7 mouse cellular contexts compared by ENCODE assay signal in genomic region chr2:131179246-131179886, GRCm38 (mm10). TPM values are rescaled to one million over a fixed set of nuclear protein-coding genes. Genes with fewer than 3 reads are reported as not detected.
DNase-seq lines count a peak whose midpoint lies in the region; ATAC-seq and TF ChIP-seq lines count a peak whose summit lies in the region.

No protein-coding gene starts in this region.

- peaks cover 35% of the 10 kb centered on the region for H3K4me1 ChIP-seq in intestine, embryonic 15.5 days (replicated peaks)
- H3K4me1 ChIP-seq in limb, embryonic 12.5 days (replicated peaks) = peaks cover 34% of the 10 kb centered on the region
- peaks cover 40% of the 10 kb centered on the region for H3K4me1 ChIP-seq in midbrain, embryonic 12.5 days
- H3K4me1 ChIP-seq in small intestine, adult 2 months (ENCODE audit: control insufficient read depth, insufficient read depth, insufficient read length, low read length) = peaks cover 26% of the 10 kb centered on the region

- H3K4me3 ChIP-seq in intestine, embryonic 15.5 days (replicated peaks) = peak overlapping the region; percentile 80
- H3K4me3 ChIP-seq in limb, embryonic 12.5 days (replicated peaks) = peak overlapping the region; percentile 84
- H3K4me3 ChIP-seq in midbrain, embryonic 12.5 days = peak overlapping the region; percentile 82
- H3K4me3 ChIP-seq in small intestine, adult 2 months (ENCODE audit: low read depth, low read length) = peak overlapping the region; percentile 92

- TF ChIP-seq POLR2A in small intestine, adult 2 months (IDR thresholded peaks at IDR 0.05; ENCODE audit: low read depth, low read length) = peak; percentile 40; the same call in 1 of the 2 replicates

- no peaks in the 10 kb centered on the region for H3K27me3 ChIP-seq in intestine, embryonic 15.5 days (replicated peaks)
- 0 out of 2 replicates have a peak, but pooled peaks cover under 1% of the 10 kb centered on the region for H3K27me3 ChIP-seq in limb, embryonic 12.5 days
- no peaks in the 10 kb centered on the region for H3K27me3 ChIP-seq in midbrain, embryonic 12.5 days
- H3K27me3 ChIP-seq in small intestine, adult 2 months (ENCODE audit: control insufficient read depth, insufficient read depth, low read length) = no peaks in the 10 kb centered on the region

- H3K4me2 ChIP-seq in intestine, embryonic 15.5 days (replicated peaks) = peak overlapping the region; percentile 97
- H3K4me2 ChIP-seq in limb, embryonic 12.5 days = peak overlapping the region; percentile 97
- H3K4me2 ChIP-seq in midbrain, embryonic 12.5 days (replicated peaks) = peak overlapping the region; percentile 96

- peak; percentile 48 to 58 for DNase-seq in adrenal gland, adult 18-20 months (ENCODE audit: low spot score in 2 of 2)
- DNase-seq in embryo, embryonic 10 days (ENCODE audit: low spot score) = peak; percentile 81
- peak; percentile 64 for DNase-seq in gastrocnemius, postnatal 14 days

- 0 out of 2 replicates have a peak, but pooled peaks cover 2% of the 10 kb centered on the region for H3K36me3 ChIP-seq in intestine, embryonic 15.5 days
- peaks cover 20% of the 10 kb centered on the region; the same call in 1 of the 2 replicates for H3K36me3 ChIP-seq in limb, embryonic 12.5 days
- H3K36me3 ChIP-seq in midbrain, embryonic 12.5 days = peaks cover 18% of the 10 kb centered on the region
- H3K36me3 ChIP-seq in small intestine, adult 2 months (ENCODE audit: control insufficient read depth, insufficient read depth, low read length) = peaks cover 3% of the 10 kb centered on the region; the same call in 1 of the 2 replicates

- peak overlapping the region; percentile 92 for H3K27ac ChIP-seq in intestine, embryonic 15.5 days
- H3K27ac ChIP-seq in limb, embryonic 12.5 days = peak overlapping the region; percentile 84
- H3K27ac ChIP-seq in midbrain, embryonic 12.5 days (replicated peaks) = peak overlapping the region; percentile 88
- peak overlapping the region; percentile 85 for H3K27ac ChIP-seq in small intestine, adult 2 months (ENCODE audit: insufficient read depth, low read depth, low read length)

- ATAC-seq in intestine, embryonic 15.5 days = peak; percentile 66
- ATAC-seq in limb, embryonic 12.5 days (ENCODE audit: insufficient number of reproducible peaks, insufficient read depth, low FRiP score, low TSS enrichment, low read depth) = peak; percentile 56; the same call in 1 of the 2 replicates
- peak; percentile 50 for ATAC-seq in midbrain, embryonic 12.5 days (ENCODE audit: low FRiP score, low read depth)

- TF ChIP-seq CTCF in small intestine, adult 2 months (IDR thresholded peaks at IDR 0.05; ENCODE audit: extremely low read depth, insufficient read length, insufficient replicate concordance, low read depth, low read length) = no peak

- intact Hi-C loops in gastrocnemius, postnatal 14 days (cut with DNase I; ENCODE audit: low total_unique reads) = loop anchor here (10.0 kb wide), 1 partner anchor 75 kb away; no protein-coding TSS in a partner anchor

- peak overlapping the region; percentile 91 for H3K9ac ChIP-seq in intestine, embryonic 15.5 days
- peak overlapping the region; percentile 91 for H3K9ac ChIP-seq in limb, embryonic 12.5 days (replicated peaks)
- peak overlapping the region; percentile 91 for H3K9ac ChIP-seq in midbrain, embryonic 12.5 days (replicated peaks)

- WGBS in intestine, embryonic 15.5 days = under 1% methylated on average over 62 of the region's 67 CpGs
- WGBS in limb, embryonic 12.5 days = under 1% methylated on average over 67 of the region's 67 CpGs
- under 1% methylated on average over 66 of the region's 67 CpGs for WGBS in midbrain, embryonic 12.5 days
- WGBS in small intestine, adult 2 months = under 1% methylated on average over 67 of the region's 67 CpGs

- no peaks in the 10 kb centered on the region for H3K9me3 ChIP-seq in intestine, embryonic 15.5 days
- H3K9me3 ChIP-seq in limb, embryonic 12.5 days = no peaks in the 10 kb centered on the region
- no peaks in the 10 kb centered on the region for H3K9me3 ChIP-seq in midbrain, embryonic 12.5 days

RNA-seq across cellular contexts. Expression of gene Cenpb, which starts 0.5 kb away (rescaled TPM):
- total RNA-seq in adrenal gland, adult 18-20 months (2021) = 10 to 100 TPM; 51.3 to 63.4 TPM
- 10 to 100 TPM; 49.6 to 50.8 TPM for total RNA-seq in gastrocnemius, postnatal 14 days (2021)
- 12.5 and 12.6 TPM in 2 replicates for polyA plus RNA-seq in intestine, embryonic 15.5 days (2015; fragmentation: Nextera tagmentation; extraction: Ambion mirVana)
- 11.8 and 14.9 TPM in 2 replicates for polyA plus RNA-seq in limb, embryonic 12.5 days (2016; fragmentation: Nextera tagmentation; extraction: Ambion mirVana)
- polyA plus RNA-seq in midbrain, embryonic 12.5 days (2016; fragmentation: Nextera tagmentation; extraction: Ambion mirVana) = 16.2 and 17.4 TPM in 2 replicates
- polyA plus RNA-seq in small intestine, adult 2 months (2012; rRNA removed) = 57.7 and 95.1 TPM in 2 replicates

RNA-seq across cellular contexts. Expression of gene Cdc25b, which starts 7.4 kb away (rescaled TPM):
- total RNA-seq in adrenal gland, adult 18-20 months (2021) = 1 to 10 TPM; 4.2 to 5.2 TPM
- total RNA-seq in gastrocnemius, postnatal 14 days (2021) = 1 to 10 TPM; 4.7 to 5.4 TPM
- polyA plus RNA-seq in intestine, embryonic 15.5 days (2015; fragmentation: Nextera tagmentation; extraction: Ambion mirVana) = 44.6 and 49.8 TPM in 2 replicates
- polyA plus RNA-seq in limb, embryonic 12.5 days (2016; fragmentation: Nextera tagmentation; extraction: Ambion mirVana) = 55.4 and 55.5 TPM in 2 replicates
- polyA plus RNA-seq in midbrain, embryonic 12.5 days (2016; fragmentation: Nextera tagmentation; extraction: Ambion mirVana) = 107 and 111 TPM in 2 replicates
- polyA plus RNA-seq in small intestine, adult 2 months (2012; rRNA removed) = 11.6 and 22.4 TPM in 2 replicates

RNA-seq across cellular contexts. Expression of gene Spef1, which starts 7.7 kb away (rescaled TPM):
- total RNA-seq in adrenal gland, adult 18-20 months (2021) = 1 to 10 TPM; 4.5 to 5.6 TPM
- total RNA-seq in gastrocnemius, postnatal 14 days (2021) = 1 to 10 TPM; 2.5 to 2.9 TPM
- 3.9 and 4.3 TPM in 2 replicates for polyA plus RNA-seq in intestine, embryonic 15.5 days (2015; fragmentation: Nextera tagmentation; extraction: Ambion mirVana)
- 4.5 and 5.5 TPM in 2 replicates for polyA plus RNA-seq in limb, embryonic 12.5 days (2016; fragmentation: Nextera tagmentation; extraction: Ambion mirVana)
- 9.0 and 9.7 TPM in 2 replicates for polyA plus RNA-seq in midbrain, embryonic 12.5 days (2016; fragmentation: Nextera tagmentation; extraction: Ambion mirVana)
- polyA plus RNA-seq in small intestine, adult 2 months (2012; rRNA removed) = 5.6 and 8.2 TPM in 2 replicates

RNA-seq across cellular contexts. Expression of gene 1700037H04Rik, which starts 19.5 kb away (rescaled TPM):
- total RNA-seq in adrenal gland, adult 18-20 months (2021) = 100 to 1,000 TPM; 103 to 273 TPM
- total RNA-seq in gastrocnemius, postnatal 14 days (2021) = 1 to 10 TPM; 5.8 to 6.2 TPM
- polyA plus RNA-seq in intestine, embryonic 15.5 days (2015; fragmentation: Nextera tagmentation; extraction: Ambion mirVana) = 98.6 and 110 TPM in 2 replicates
- polyA plus RNA-seq in limb, embryonic 12.5 days (2016; fragmentation: Nextera tagmentation; extraction: Ambion mirVana) = 58.2 and 62.2 TPM in 2 replicates
- polyA plus RNA-seq in midbrain, embryonic 12.5 days (2016; fragmentation: Nextera tagmentation; extraction: Ambion mirVana) = 92.2 and 98.3 TPM in 2 replicates
- 52.3 and 57.2 TPM in 2 replicates for polyA plus RNA-seq in small intestine, adult 2 months (2012; rRNA removed)

RNA-seq across cellular contexts. Expression of gene Ap5s1, which starts 27.5 kb away (rescaled TPM):
- total RNA-seq in adrenal gland, adult 18-20 months (2021) = 10 to 100 TPM; 14.9 to 16.3 TPM
- total RNA-seq in gastrocnemius, postnatal 14 days (2021) = 10 to 100 TPM; 14.9 to 17.4 TPM
- 22.0 and 26.1 TPM in 2 replicates for polyA plus RNA-seq in intestine, embryonic 15.5 days (2015; fragmentation: Nextera tagmentation; extraction: Ambion mirVana)
- 23.3 and 26.7 TPM in 2 replicates for polyA plus RNA-seq in limb, embryonic 12.5 days (2016; fragmentation: Nextera tagmentation; extraction: Ambion mirVana)
- polyA plus RNA-seq in midbrain, embryonic 12.5 days (2016; fragmentation: Nextera tagmentation; extraction: Ambion mirVana) = 25.6 and 28.7 TPM in 2 replicates
- polyA plus RNA-seq in small intestine, adult 2 months (2012; rRNA removed) = 37.1 and 90.0 TPM in 2 replicates

Comparison
In these comparisons a context has a peak if more than half of its experiments do, and no peak if none do; other contexts are left out.
1. Peak in every context shown above with its lines: DNase-seq, ATAC-seq, H3K4me3 ChIP-seq and H3K27ac ChIP-seq.